Mouse (Mus musculus) neural tube, embryonic 14.5 days (tissue): ENCODE results near the gene Snapc1. TPM values are rescaled to one million over a fixed set of nuclear protein-coding genes. Genes with fewer than 3 reads are reported as not detected.

Experiments
- ATAC-seq: fragments of 200-750 bp; cut with Nextera tagmentation; 2 replicates; pipeline ENCODE4 v1.8.0; 2017; ENCODE audit warnings: low read depth, mild to moderate bottlenecking, moderate TSS enrichment, moderate library complexity
- H3K27ac ChIP-seq: fragments of 300-500 bp; sonication (generic); 2 replicates; pipeline ENCODE4 v1.5.1; 2014; ENCODE audit warnings: low read depth, mild to moderate bottlenecking, control low read depth, low read length, moderate library complexity, mixed read lengths
- H3K27me3 ChIP-seq: fragments of 300-500 bp; sonication (generic); 2 replicates; pipeline ENCODE4 v1.6.1; 2014; ENCODE audit warnings: low read length; ENCODE audit not compliant: control insufficient read depth, insufficient read depth
- H3K36me3 ChIP-seq: fragments of 300-500 bp; sonication (generic); 2 replicates; pipeline ENCODE4 v1.6.1; 2014; ENCODE audit warnings: low read length, mixed read lengths; ENCODE audit not compliant: control insufficient read depth, insufficient read depth
- H3K4me1 ChIP-seq: fragments of 300-500 bp; sonication (generic); 2 replicates; pipeline ENCODE4 v1.6.1; 2014; ENCODE audit warnings: low read length; ENCODE audit not compliant: control insufficient read depth, insufficient read depth
- H3K4me2 ChIP-seq: fragments of 300-500 bp; sonication (generic); 2 replicates; pipeline ENCODE4 v1.6.1; 2014; ENCODE audit warnings: mild to moderate bottlenecking, low read depth, low read length, control low read depth
- H3K4me3 ChIP-seq: fragments of 300-500 bp; sonication (generic); 2 replicates; pipeline ENCODE4 v1.5.1; 2014; ENCODE audit warnings: low read depth, low read length, control low read depth, mixed read lengths
- H3K9ac ChIP-seq: fragments of 300-500 bp; sonication (generic); replicated peaks from 2 replicates; pipeline ENCODE4 v1.6.1; 2014; ENCODE audit warnings: low read depth, mild to moderate bottlenecking, control low read depth, low read length, mixed read lengths
- H3K9me3 ChIP-seq: fragments of 300-500 bp; sonication (generic); 2 replicates; pipeline ENCODE4 v1.6.1; 2016; ENCODE audit warnings: low read length; ENCODE audit not compliant: control insufficient read depth
- WGBS: fragments of 180-500 bp; shearing (Covaris S2); extraction: QIAGEN DNeasy Blood & Tissue Kit; methylation state at CpG from one replicate; pipeline ENCODE4 v1.1.7; 2014; 5-methylcytosine and 5-hydroxymethylcytosine counted together
- polyA plus RNA-seq: library from polyadenylated mRNA; unstranded; fragments of >200 nt; fragmentation: Nextera tagmentation; extraction: Ambion mirVana; gene quantifications from 2 replicates; pipeline ENCODE4 v1.2.1, GENCODE M21; 2014

The Snapc1 gene
- polyA plus RNA-seq, 1 experiment from 2014 or later = 38.1 TPM

GRCm38 (mm10) chr12:74009448-74009911, 45.2 kb downstream of the Snapc1 start:
- 29% methylated on average over 8 of the region's 8 CpGs for WGBS
- no peak overlapping the region for H3K9ac ChIP-seq
- no peaks in the 10 kb centered on the region for H3K27me3 ChIP-seq
- ATAC-seq = peak; percentile 59; the same call in 1 of the 2 replicates
- H3K9me3 ChIP-seq = no peaks in the 10 kb centered on the region
- 0 out of 2 replicates have a peak, but pooled peaks cover 3% of the 10 kb centered on the region for H3K4me1 ChIP-seq
- no peak overlapping the region for H3K4me2 ChIP-seq
- no peak overlapping the region for H3K27ac ChIP-seq
- H3K36me3 ChIP-seq = no peaks in the 10 kb centered on the region
- H3K4me3 ChIP-seq = no peak overlapping the region

- Histone ChIP-seq H3K4me1 (0 out of 2 replicates have a peak, but pooled peaks cover 3% of the 10 kb centered on the region), H3K4me3 (no peak overlapping the region), H3K9ac (no peak overlapping the region), H3K4me2 (no peak overlapping the region), H3K27ac (no peak overlapping the region), H3K36me3 (no peaks in the 10 kb centered on the region), H3K9me3 (no peaks in the 10 kb centered on the region), H3K27me3 (no peaks in the 10 kb centered on the region)
- WGBS = 3% methylated on average over 6 of the region's 6 CpGs
- ATAC-seq = peak; percentile 86
Measured at GRCm38 (mm10) chr12:74013739-74014138, 49.5 kb downstream of the Snapc1 start.

GRCm38 (mm10) chr12:74014739-74015270, 50.5 kb downstream of the Snapc1 start:
- Histone ChIP-seq H3K9ac (no peak overlapping the region), H3K4me2 (no peak overlapping the region), H3K9me3 (no peaks in the 10 kb centered on the region), H3K27me3 (no peaks in the 10 kb centered on the region), H3K27ac (no peak overlapping the region), H3K36me3 (no peaks in the 10 kb centered on the region), H3K4me1 (0 out of 2 replicates have a peak, but pooled peaks cover 3% of the 10 kb centered on the region), H3K4me3 (no peak overlapping the region)
- 61% methylated on average over 7 of the region's 7 CpGs for WGBS
- no peak for ATAC-seq

- Histone ChIP-seq H3K9me3 (no peaks in the 10 kb centered on the region), H3K4me2 (no peak overlapping the region), H3K4me1 (0 out of 2 replicates have a peak, but pooled peaks cover 3% of the 10 kb centered on the region), H3K27ac (no peak overlapping the region), H3K4me3 (no peak overlapping the region), H3K36me3 (no peaks in the 10 kb centered on the region), H3K9ac (no peak overlapping the region), H3K27me3 (no peaks in the 10 kb centered on the region)
- WGBS = 79% methylated on average over 5 of the region's 5 CpGs
- no peak for ATAC-seq
Measured at GRCm38 (mm10) chr12:74015491-74015890, 51.2 kb downstream of the Snapc1 start.

GRCm38 (mm10) chr12:74023260-74023659, 59.0 kb downstream of the Snapc1 start:
- H3K9me3 ChIP-seq = no peaks in the 10 kb centered on the region
- no peak overlapping the region for H3K4me3 ChIP-seq
- no peak for ATAC-seq
- H3K4me1 ChIP-seq = no peaks in the 10 kb centered on the region
- no peak overlapping the region for H3K27ac ChIP-seq
- no peaks in the 10 kb centered on the region for H3K27me3 ChIP-seq
- no peak overlapping the region for H3K4me2 ChIP-seq
- 66% methylated on average over 5 of the region's 5 CpGs for WGBS
- no peak overlapping the region for H3K9ac ChIP-seq
- H3K36me3 ChIP-seq = no peaks in the 10 kb centered on the region

GRCm38 (mm10) chr12:74024912-74025311, 60.6 kb downstream of the Snapc1 start:
- no peak overlapping the region for H3K27ac ChIP-seq
- H3K9me3 ChIP-seq = no peaks in the 10 kb centered on the region
- H3K36me3 ChIP-seq = no peaks in the 10 kb centered on the region
- 84% methylated on average over 2 of the region's 2 CpGs for WGBS
- no peaks in the 10 kb centered on the region for H3K4me1 ChIP-seq
- H3K4me2 ChIP-seq = no peak overlapping the region
- ATAC-seq = no peak
- H3K9ac ChIP-seq = no peak overlapping the region
- no peak overlapping the region for H3K4me3 ChIP-seq
- H3K27me3 ChIP-seq = no peaks in the 10 kb centered on the region

Other genes with a start within 250 kb of the Snapc1 start
- 97.2 and 114 TPM in 2 replicates for gene Hif1a, start 63.1 kb upstream of the Snapc1 start, polyA plus RNA-seq
- gene Gm49321, start 26.8 kb upstream of the Snapc1 start, polyA plus RNA-seq = 18.4 and 21.2 TPM in 2 replicates
- 90.4 and 95.5 TPM in 2 replicates for gene Syt16, start 33.2 kb downstream of the Snapc1 start, polyA plus RNA-seq